Mouse (Mus musculus) left cerebral cortex, adult 11 months (tissue): ENCODE results near the gene Xpo5.

Experiments used
- DNase-seq: peaks from one replicate; pipeline ENCODE4 v3.0.0; 2022; ENCODE audit warnings: low spot score

The Xpo5 gene

GRCm38 (mm10) chr17:46258279-46259053 is 55.9 kb downstream of the Xpo5 start:
- no peak for DNase-seq

DNA sequence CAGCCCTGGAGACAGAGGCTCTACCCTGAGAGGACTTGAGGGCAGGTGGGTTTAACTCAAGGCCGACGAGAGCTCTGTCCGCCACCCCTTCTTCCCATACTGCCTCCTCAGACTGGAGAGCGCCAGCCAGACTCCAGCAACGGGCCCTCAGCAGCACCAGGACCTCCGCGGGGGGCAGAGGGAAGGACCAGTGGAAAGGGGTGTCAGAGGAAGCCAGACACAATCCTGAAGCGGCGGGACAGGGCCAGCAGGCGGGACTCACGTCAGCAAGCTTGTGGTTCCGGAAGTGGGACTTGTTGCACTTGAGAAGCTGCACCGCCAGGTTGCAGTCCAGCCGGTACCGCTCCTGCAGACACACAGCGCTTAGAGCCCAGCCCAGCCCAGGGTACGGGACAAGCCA is 57.1 kb downstream of the Xpo5 start:
- no peak for DNase-seq

DNA sequence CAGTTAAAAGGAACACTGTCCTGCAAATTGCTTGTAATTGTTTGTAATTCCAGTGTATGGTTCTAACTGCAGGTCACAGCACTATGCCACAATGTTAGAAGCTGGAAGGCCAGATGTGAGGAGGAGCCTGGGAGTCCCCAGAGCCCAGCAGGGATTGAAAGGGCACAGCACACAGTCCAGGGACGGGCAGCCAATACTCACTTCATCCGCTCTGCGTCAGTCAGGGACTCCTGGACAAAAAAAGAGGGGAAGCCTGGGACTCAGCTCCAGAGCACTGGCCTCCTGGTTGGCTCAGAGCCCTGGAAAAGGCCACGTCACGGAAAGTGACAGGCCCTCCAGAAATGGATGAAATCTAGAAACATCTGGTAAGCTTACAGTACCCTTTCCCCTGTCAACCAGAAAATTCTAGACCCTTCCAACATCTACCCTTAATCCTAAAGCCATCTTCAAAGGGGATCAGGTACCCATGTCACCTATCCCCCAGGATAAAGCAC is 59.7 kb downstream of the Xpo5 start:
- DNase-seq: no peak

DNA sequence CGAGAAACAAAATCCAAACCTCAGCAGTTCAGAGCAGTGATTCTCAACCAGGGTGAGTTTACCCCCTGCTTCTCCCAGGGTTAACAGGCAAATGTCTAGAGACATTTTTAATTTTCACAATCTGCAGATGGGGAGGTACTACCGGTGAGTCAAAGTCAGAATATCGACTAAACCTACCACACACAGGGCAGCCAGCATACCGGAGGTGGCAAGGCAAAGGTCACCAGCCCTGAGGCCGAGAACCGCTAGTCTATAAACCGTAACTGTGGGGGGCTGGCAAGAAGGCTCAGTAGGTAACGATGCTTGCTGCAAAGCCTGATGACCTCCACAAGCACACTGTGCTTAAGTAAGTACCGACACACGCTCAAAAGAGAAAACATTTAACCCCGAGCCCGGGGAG is 62.9 kb downstream of the Xpo5 start:
- DNase-seq: no peak

DNA sequence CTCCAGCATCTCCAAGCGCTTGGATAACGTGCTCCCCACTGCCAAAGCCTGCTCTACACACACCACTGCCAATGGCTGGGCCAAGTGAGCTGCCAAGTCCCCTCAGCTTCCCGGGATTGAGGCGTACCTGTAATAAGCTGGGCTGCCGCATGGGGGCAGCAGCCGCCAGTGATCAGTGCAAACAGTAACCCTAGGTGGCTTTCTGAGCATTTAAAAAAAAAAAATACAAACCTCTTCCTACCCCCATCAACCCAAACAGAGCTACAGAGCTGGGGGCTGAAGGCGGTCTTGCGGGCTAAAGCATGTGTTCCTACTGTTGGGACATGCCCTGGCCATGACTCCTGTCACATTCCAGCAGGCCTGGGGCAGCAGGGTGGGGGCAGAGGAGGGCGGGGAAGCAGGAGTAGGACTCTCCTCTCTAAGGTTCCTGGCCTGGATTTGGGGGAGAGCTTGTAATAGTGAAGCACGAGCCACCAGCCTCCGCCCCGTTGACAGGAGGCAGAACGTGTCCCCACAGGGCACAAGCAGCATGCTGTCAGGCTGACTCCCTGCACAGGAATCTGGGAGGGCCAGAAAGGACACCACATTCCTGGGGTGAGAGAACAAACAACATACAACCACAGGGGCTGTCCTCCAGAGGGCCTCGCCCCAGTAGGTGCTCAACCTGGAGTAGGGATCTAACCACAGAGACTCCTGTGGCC is 63.5 kb downstream of the Xpo5 start:
- DNase-seq: peak; percentile 75

DNA sequence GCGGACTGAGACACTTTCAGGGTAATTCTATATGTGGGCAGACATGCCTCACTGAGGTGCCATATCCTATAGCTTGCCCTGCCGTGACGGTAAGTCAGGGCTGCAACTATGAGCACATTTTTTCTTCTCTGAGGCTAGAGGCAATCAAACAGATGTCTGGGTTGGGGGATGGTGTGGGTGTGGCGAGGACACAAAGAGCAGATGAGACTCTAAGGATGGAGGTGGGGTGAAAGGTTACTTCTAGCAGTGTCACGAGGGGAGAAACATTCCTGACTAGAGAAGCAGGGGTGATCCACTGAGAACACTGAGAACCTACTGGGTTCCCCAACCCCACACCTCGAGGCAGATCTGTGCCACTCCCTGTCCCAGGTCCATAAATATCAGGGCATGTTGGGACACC is 64.4 kb downstream of the Xpo5 start:
- DNase-seq: no peak

- DNase-seq: no peak
Measured at GRCm38 (mm10) chr17:46267511-46267910, 64.9 kb downstream of the Xpo5 start.

DNA sequence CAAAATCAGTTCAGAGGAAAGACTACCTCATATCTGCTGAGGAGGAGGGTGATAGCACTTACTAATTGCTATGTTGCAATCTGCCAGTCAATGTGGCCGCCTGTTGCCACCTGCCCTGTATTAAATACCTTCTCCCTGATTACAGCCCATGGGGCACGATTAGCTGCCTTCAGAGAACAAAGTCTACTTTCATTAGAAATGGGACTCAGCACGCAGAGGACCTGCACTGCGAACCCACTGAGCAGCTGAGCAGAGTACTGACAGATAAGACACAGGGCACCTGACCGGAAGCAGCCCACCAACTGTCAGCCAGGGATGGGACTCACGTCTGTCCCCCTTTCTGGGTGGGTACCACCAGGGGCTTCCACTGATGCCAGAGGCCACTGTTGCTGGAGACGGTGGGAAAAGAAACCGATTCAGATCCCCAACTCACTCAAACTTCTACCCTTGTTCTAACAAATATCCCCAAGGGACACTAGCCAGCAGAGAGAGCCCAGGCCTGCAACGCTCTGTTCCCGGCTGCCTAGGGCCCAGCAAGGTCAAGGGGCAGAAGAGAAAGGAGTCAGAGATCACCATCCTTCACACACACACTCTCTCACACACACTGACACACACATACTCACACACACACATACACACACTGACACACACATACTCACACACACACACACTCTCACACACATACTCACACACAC is 65.6 kb downstream of the Xpo5 start:
- no peak for DNase-seq

DNA sequence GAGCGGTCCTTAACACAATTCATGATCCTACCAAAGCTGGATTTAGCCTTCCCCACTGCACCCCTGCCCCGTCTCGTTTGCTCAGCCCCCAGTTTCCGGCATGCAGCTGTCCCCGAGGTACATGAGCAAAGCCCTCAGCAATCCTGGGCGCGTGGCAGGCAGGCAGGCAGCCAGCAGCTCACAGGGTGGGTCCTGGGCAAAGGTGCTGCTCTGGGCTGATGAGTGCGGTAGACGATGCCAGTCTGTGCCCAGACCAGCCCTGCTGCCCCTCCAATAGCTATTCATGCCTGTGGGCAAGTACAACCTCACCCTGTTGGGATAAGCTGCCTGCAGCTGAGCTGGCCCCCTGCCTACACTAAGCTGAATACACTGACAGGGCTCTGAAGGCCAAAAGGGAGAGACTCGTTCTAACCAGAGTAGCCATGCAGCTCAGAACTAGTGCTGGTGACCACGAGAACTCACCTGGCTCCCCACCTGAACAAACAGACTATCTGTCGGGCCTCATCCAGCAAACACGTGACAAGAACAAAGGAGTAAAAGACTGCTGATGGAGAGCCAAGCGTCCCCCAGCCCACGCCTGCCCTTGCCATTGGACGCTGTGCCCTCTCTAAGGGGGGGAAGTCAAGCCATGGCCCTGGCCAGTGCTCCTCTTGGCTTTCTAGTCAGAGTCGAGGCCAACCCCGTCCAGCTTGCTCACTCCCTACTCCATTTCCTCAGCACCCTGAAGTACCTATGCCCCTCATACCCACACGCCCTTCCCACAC is 67.4 kb downstream of the Xpo5 start:
- no peak for DNase-seq

- DNase-seq: no peak
Measured at GRCm38 (mm10) chr17:46272058-46272457, 69.5 kb downstream of the Xpo5 start.

GRCm38 (mm10) chr17:46272675-46273074 is 70.1 kb downstream of the Xpo5 start:
- no peak for DNase-seq

- no peak for DNase-seq
Measured at GRCm38 (mm10) chr17:46273803-46274236, 71.2 kb downstream of the Xpo5 start.

GRCm38 (mm10) chr17:46274465-46274864 is 71.9 kb downstream of the Xpo5 start:
- no peak for DNase-seq

GRCm38 (mm10) chr17:46275034-46275433 is 72.5 kb downstream of the Xpo5 start:
- no peak for DNase-seq

DNA sequence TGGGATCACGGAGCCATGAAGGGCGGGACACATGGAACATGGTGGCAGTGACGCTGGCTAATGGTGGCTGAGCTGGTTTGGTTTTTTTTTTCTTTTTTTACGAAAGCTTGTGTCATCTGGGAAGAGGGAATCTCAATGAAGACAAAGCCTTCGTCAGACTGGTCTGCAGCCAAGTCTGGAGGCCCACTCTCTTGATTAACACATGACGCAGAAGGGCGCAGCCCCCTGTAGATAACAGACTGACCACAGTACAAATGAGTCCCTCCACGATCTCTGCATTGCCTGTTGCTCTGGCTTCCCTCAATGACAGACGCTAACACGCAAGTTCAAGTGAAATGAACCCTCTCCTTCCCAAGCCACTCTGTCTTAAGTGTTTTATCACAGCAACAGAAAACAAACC is 72.9 kb downstream of the Xpo5 start:
- DNase-seq: no peak

DNA sequence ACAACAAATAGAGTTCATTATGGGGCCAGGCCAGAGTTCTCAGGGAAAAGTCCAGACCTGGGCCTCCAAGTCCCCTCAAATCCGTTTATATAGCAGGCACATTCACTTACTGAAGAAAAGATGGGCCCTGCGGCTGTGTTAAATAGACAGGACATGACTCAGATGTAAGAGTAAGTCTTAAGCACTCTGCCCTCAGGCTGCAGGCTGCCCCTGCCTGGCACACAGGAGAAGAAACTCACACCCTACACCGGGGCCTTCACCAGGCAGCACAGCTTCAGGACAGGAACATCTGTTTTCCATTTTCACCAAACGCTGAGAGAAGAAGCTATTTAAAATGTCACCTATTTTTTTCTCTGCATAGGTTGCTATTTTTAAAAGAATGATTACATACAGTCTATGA is 75.0 kb downstream of the Xpo5 start:
- DNase-seq: no peak

DNA sequence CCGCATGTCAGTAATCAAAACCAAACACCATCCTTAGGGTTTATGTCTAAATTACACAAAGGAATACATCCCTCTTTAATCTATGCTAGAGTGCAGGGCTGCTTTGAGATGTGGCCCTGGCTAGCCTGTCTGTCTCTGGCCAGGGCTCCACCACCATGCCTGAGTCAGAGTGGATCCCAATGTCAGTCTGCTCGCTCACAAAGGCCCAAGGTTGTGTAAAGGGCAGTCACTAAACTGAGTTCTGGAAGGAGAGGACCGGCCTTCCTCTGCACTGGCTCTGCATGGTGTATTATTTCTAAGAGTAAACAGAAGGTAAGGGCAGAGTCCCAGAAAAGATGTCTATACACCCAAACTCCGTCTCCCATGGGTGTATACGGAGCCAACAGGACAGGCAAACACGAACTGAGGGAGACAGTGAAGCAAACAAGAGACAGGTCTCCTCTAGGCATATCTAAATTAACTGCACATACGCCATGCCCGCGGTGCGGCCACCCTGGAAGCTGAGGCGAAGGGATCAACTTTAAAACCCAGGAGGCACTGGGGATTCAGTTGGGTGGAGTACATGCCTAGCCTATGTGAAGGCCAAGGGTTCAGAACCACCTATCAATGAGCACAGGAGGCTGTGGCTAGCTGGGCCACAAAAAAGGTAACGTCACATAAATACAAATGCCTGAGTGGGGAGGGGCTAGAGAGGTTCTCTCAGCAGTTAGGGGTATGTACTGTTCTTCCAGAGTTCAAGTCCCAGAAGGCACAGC is 75.6 kb downstream of the Xpo5 start:
- no peak for DNase-seq

- no peak for DNase-seq
Measured at GRCm38 (mm10) chr17:46282483-46283123, 80.0 kb downstream of the Xpo5 start, which contains the start of gene Tjap1. Gene Tjap1 (minus strand): TSS chr17:46283026.

- DNase-seq: no peak
Measured at GRCm38 (mm10) chr17:46283140-46283539, 80.6 kb downstream of the Xpo5 start.

GRCm38 (mm10) chr17:46283911-46284310 is 81.3 kb downstream of the Xpo5 start:
- DNase-seq: no peak

DNA sequence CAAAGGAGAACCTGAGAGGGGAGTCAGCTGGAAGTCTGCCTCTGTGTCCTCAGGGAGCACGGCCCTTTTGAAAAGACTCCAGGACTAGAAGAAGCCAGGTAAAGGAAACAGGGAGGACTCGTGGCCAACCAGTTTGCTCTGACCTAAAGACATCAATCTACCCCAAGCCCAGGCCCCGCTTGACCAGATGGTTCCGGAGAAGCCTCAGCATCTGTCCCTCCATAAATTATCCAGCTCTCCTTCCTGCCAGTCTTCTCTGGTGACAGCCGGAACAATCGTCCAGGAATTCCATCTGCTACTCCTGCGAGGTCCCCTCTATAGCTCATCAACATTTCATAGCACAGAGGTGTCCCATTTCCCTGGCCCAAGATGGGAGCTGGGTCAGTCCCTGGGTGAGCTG is 82.1 kb downstream of the Xpo5 start:
- no peak for DNase-seq
